Mouse (Mus musculus) limb, embryonic 10.5 days (tissue): ENCODE data around the gene Acvr2a. TPM values are rescaled to one million over a fixed set of nuclear protein-coding genes. Genes with fewer than 3 reads are reported as not detected.

Source experiments
- DNase-seq: peaks from one replicate; pipeline ENCODE4 v3.0.0-alpha.2; 2017; ENCODE audit warnings: low spot score
- H3K27ac ChIP-seq: fragments of 300-500 bp; sonication (generic); 2 replicates; pipeline ENCODE4 v1.5.1; 2016; ENCODE audit warnings: mild to moderate bottlenecking
- H3K27me3 ChIP-seq: fragments of 300-500 bp; sonication (generic); 2 replicates; pipeline ENCODE4 v1.6.1; 2016; ENCODE audit warnings: low read depth, mild to moderate bottlenecking; ENCODE audit not compliant: poor library complexity, severe bottlenecking
- H3K36me3 ChIP-seq: fragments of 300-500 bp; sonication (generic); 2 replicates; pipeline ENCODE4 v1.6.1; 2016; ENCODE audit warnings: mild to moderate bottlenecking, moderate library complexity
- H3K4me1 ChIP-seq: fragments of 300-500 bp; sonication (generic); 2 replicates; pipeline ENCODE4 v1.6.1; 2016
- H3K4me3 ChIP-seq: fragments of 300-500 bp; sonication (generic); 2 replicates; pipeline ENCODE4 v1.5.1; 2016; ENCODE audit warnings: mild to moderate bottlenecking, moderate library complexity
- H3K9me3 ChIP-seq: fragments of 300-500 bp; sonication (generic); replicated peaks from 2 replicates; pipeline ENCODE4 v1.6.1; 2016; ENCODE audit warnings: mild to moderate bottlenecking
- WGBS: fragments of 180-500 bp; shearing (Covaris S2); methylation state at CpG from one replicate; pipeline ENCODE4 v1.1.7; 2016; 5-methylcytosine and 5-hydroxymethylcytosine counted together
- polyA plus RNA-seq: library from polyadenylated mRNA; unstranded; fragments of >200 nt; fragmentation: Nextera tagmentation; extraction: Ambion mirVana; gene quantifications from 2 replicates; pipeline ENCODE4 v1.2.1, GENCODE M21; 2016

Acvr2a gene
- 11.8 and 16.2 TPM in 2 replicates for polyA plus RNA-seq

GRCm38 (mm10) chr2:48813371-48814222 lies at the start of gene Acvr2a:
Gene Acvr2a, plus strand, starts transcription at chr2:48814109.
- WGBS: under 1% methylated on average over 93 of the region's 105 CpGs
- Histone ChIP-seq H3K4me3 (peak within 1 kb of the TSS; percentile 78), H3K27ac (peak within 1 kb of the TSS; percentile 96), H3K4me1 (peaks cover 21% of the 10 kb centered on the region), H3K9me3 (no peaks in the 10 kb centered on the region), H3K36me3 (no peaks in the 10 kb centered on the region), H3K27me3 (no peaks in the 10 kb centered on the region)
- DNase-seq: peak; percentile 94

- Histone ChIP-seq H3K4me1 (no peaks in the 10 kb centered on the region), H3K9me3 (no peaks in the 10 kb centered on the region), H3K4me3 (no peak overlapping the region), H3K36me3 (no peaks in the 10 kb centered on the region), H3K27me3 (no peaks in the 10 kb centered on the region), H3K27ac (no peak overlapping the region)
- DNase-seq: no peak
- 95% methylated on average over 5 of the region's 5 CpGs for WGBS
Measured at GRCm38 (mm10) chr2:48766513-48766912, 47.4 kb upstream of the Acvr2a start.

GRCm38 (mm10) chr2:48767778-48768177 lies 46.1 kb upstream of the Acvr2a start:
- WGBS: 95% methylated on average over 2 of the region's 2 CpGs
- no peak overlapping the region for H3K27ac ChIP-seq
- H3K4me3 ChIP-seq: no peak overlapping the region
- no peaks in the 10 kb centered on the region for H3K36me3 ChIP-seq
- H3K4me1 ChIP-seq: no peaks in the 10 kb centered on the region
- H3K9me3 ChIP-seq: no peaks in the 10 kb centered on the region
- DNase-seq: no peak
- H3K27me3 ChIP-seq: no peaks in the 10 kb centered on the region

- H3K27me3 ChIP-seq: no peaks in the 10 kb centered on the region
- DNase-seq: no peak
Measured at GRCm38 (mm10) chr2:48768219-48768618, 45.7 kb upstream of the Acvr2a start.

GRCm38 (mm10) chr2:48770100-48770499 lies 43.8 kb upstream of the Acvr2a start:
- no peak overlapping the region for H3K4me3 ChIP-seq
- DNase-seq: no peak
- H3K9me3 ChIP-seq: no peaks in the 10 kb centered on the region
- H3K36me3 ChIP-seq: no peaks in the 10 kb centered on the region
- H3K4me1 ChIP-seq: no peaks in the 10 kb centered on the region
- no peak overlapping the region for H3K27ac ChIP-seq
- WGBS: 84% methylated on average over 7 of the region's 7 CpGs
- H3K27me3 ChIP-seq: no peaks in the 10 kb centered on the region

More at GRCm38 (mm10) chr2:48768219-48768618, 45.7 kb upstream of the Acvr2a start:
- WGBS: 93% methylated on average over 2 of the region's 2 CpGs
- Histone ChIP-seq H3K36me3 (no peaks in the 10 kb centered on the region), H3K4me1 (no peaks in the 10 kb centered on the region), H3K9me3 (no peaks in the 10 kb centered on the region), H3K4me3 (no peak overlapping the region), H3K27ac (no peak overlapping the region)

GRCm38 (mm10) chr2:48770634-48771033 lies 43.3 kb upstream of the Acvr2a start:
- Histone ChIP-seq H3K36me3 (no peaks in the 10 kb centered on the region), H3K27ac (no peak overlapping the region), H3K4me3 (no peak overlapping the region), H3K9me3 (no peaks in the 10 kb centered on the region), H3K4me1 (no peaks in the 10 kb centered on the region), H3K27me3 (no peaks in the 10 kb centered on the region)
- no peak for DNase-seq
- 90% methylated on average over 3 of the region's 3 CpGs for WGBS

GRCm38 (mm10) chr2:48775281-48775680 lies 38.6 kb upstream of the Acvr2a start:
- 94% methylated on average over 3 of the region's 3 CpGs for WGBS
- DNase-seq: no peak
- H3K4me1 ChIP-seq: no peaks in the 10 kb centered on the region
- H3K9me3 ChIP-seq: no peaks in the 10 kb centered on the region
- H3K27me3 ChIP-seq: no peaks in the 10 kb centered on the region
- H3K27ac ChIP-seq: no peak overlapping the region
- no peaks in the 10 kb centered on the region for H3K36me3 ChIP-seq
- H3K4me3 ChIP-seq: no peak overlapping the region

GRCm38 (mm10) chr2:48788901-48789300 lies 25.0 kb upstream of the Acvr2a start:
- Histone ChIP-seq H3K36me3 (no peaks in the 10 kb centered on the region), H3K4me3 (no peak overlapping the region), H3K27ac (no peak overlapping the region), H3K27me3 (no peaks in the 10 kb centered on the region), H3K9me3 (no peaks in the 10 kb centered on the region), H3K4me1 (no peaks in the 10 kb centered on the region)
- DNase-seq: no peak
- WGBS: 82% methylated on average over 3 of the region's 3 CpGs

- Histone ChIP-seq H3K27ac (peak overlapping the region; percentile 96), H3K4me3 (peak overlapping the region; percentile 78), H3K4me1 (peaks cover 21% of the 10 kb centered on the region), H3K36me3 (no peaks in the 10 kb centered on the region), H3K9me3 (no peaks in the 10 kb centered on the region), H3K27me3 (no peaks in the 10 kb centered on the region)
- peak; percentile 70 for DNase-seq
- under 1% methylated on average over 76 of the region's 76 CpGs for WGBS
Measured at GRCm38 (mm10) chr2:48814223-48815038, 522 bp downstream of the Acvr2a start.

GRCm38 (mm10) chr2:48815039-48815590 lies 1.2 kb downstream of the Acvr2a start:
- H3K27ac ChIP-seq: peak overlapping the region; percentile 96; the same call in 1 of the 2 replicates
- no peaks in the 10 kb centered on the region for H3K27me3 ChIP-seq
- H3K4me1 ChIP-seq: peaks cover 21% of the 10 kb centered on the region
- H3K4me3 ChIP-seq: peak overlapping the region; percentile 78
- WGBS: 13% methylated on average over 15 of the region's 15 CpGs
- H3K36me3 ChIP-seq: no peaks in the 10 kb centered on the region
- DNase-seq: peak; percentile 29
- H3K9me3 ChIP-seq: no peaks in the 10 kb centered on the region

GRCm38 (mm10) chr2:48816141-48817028 lies 2.5 kb downstream of the Acvr2a start:
- H3K4me1 ChIP-seq: peaks cover 21% of the 10 kb centered on the region
- no peaks in the 10 kb centered on the region for H3K36me3 ChIP-seq
- H3K27me3 ChIP-seq: no peaks in the 10 kb centered on the region
- WGBS: 50% methylated on average over 9 of the region's 9 CpGs
- no peaks in the 10 kb centered on the region for H3K9me3 ChIP-seq
- peak overlapping the region; percentile 78 for H3K4me3 ChIP-seq
- DNase-seq: no peak
- no peak overlapping the region for H3K27ac ChIP-seq

GRCm38 (mm10) chr2:48825878-48826277 lies 12.0 kb downstream of the Acvr2a start:
- Histone ChIP-seq H3K9me3 (no peaks in the 10 kb centered on the region), H3K4me1 (no peaks in the 10 kb centered on the region), H3K4me3 (no peak overlapping the region), H3K27ac (no peak overlapping the region), H3K36me3 (no peaks in the 10 kb centered on the region), H3K27me3 (no peaks in the 10 kb centered on the region)
- 91% methylated on average over 2 of the region's 2 CpGs for WGBS
- DNase-seq: no peak
